Mouse (Mus musculus): ENCODE measurements at regions not wholly inside any gene's neighbourhood (a gene's known extent, or its start where the extent isn't known, plus 50 kb on each side); places are given as distances from the start of the nearest gene placed in this dataset.
"Not testable (repeated sequence)": the region's sequence is repeated elsewhere in the genome, so short reads cannot be mapped to it uniquely, and the experiment has no call there.

- DNase-seq (ENCODE audit: low read depth, low spot score): no peak
Observed at GRCm38 (mm10) chr5:102123285-102123684, 53.6 kb upstream of the Wdfy3 start.

GRCm38 (mm10) chr5:102126737-102127136 lies 57.0 kb upstream of the Wdfy3 start:
- peak; percentile 55 for DNase-seq (ENCODE audit: low read depth, low spot score)

GRCm38 (mm10) chr5:102147991-102148390 lies 78.3 kb upstream of the Wdfy3 start:
- DNase-seq (ENCODE audit: low read depth, low spot score): peak; percentile 38

GRCm38 (mm10) chr5:102149481-102150129 lies 79.9 kb upstream of the Wdfy3 start:
- peak; percentile 86 for DNase-seq (ENCODE audit: low read depth, low spot score)

GRCm38 (mm10) chr5:102159621-102160020 lies 89.9 kb upstream of the Wdfy3 start:
- peak; percentile 70 for DNase-seq (ENCODE audit: low read depth, low spot score)

- DNase-seq (ENCODE audit: low read depth, low spot score): no peak
Observed at GRCm38 (mm10) chr5:102167981-102168380, 98.3 kb upstream of the Wdfy3 start.

GRCm38 (mm10) chr5:102171808-102172207 lies 102.1 kb upstream of the Wdfy3 start:
- no peak for DNase-seq (ENCODE audit: low read depth, low spot score)

GRCm38 (mm10) chr5:102180250-102180649 lies 110.5 kb upstream of the Wdfy3 start:
- no peak for DNase-seq (ENCODE audit: low read depth, low spot score)

GRCm38 (mm10) chr5:102188951-102189350 lies 119.2 kb upstream of the Wdfy3 start:
- not testable (repeated sequence) for DNase-seq (ENCODE audit: low read depth, low spot score)

GRCm38 (mm10) chr5:102206456-102206855 lies 136.7 kb upstream of the Wdfy3 start:
- no peak for DNase-seq (ENCODE audit: low read depth, low spot score)

GRCm38 (mm10) chr5:102206953-102207352 lies 137.2 kb upstream of the Wdfy3 start:
- peak; percentile 85 for DNase-seq (ENCODE audit: low read depth, low spot score)

GRCm38 (mm10) chr5:102213145-102213544 lies 143.4 kb upstream of the Wdfy3 start:
- peak; percentile 80 for DNase-seq (ENCODE audit: low read depth, low spot score)

- DNase-seq (ENCODE audit: low read depth, low spot score): no peak
Observed at GRCm38 (mm10) chr5:102227131-102227530, 157.4 kb upstream of the Wdfy3 start.

- no peak for DNase-seq (ENCODE audit: low read depth, low spot score)
Observed at GRCm38 (mm10) chr5:102242614-102243013, 172.9 kb upstream of the Wdfy3 start.

- no peak for DNase-seq (ENCODE audit: low read depth, low spot score)
Observed at GRCm38 (mm10) chr5:102244706-102245105, 175.0 kb upstream of the Wdfy3 start.

GRCm38 (mm10) chr5:102248747-102249146 lies 179.0 kb upstream of the Wdfy3 start:
- no peak for DNase-seq (ENCODE audit: low read depth, low spot score)

GRCm38 (mm10) chr5:102251076-102251475 lies 181.4 kb upstream of the Wdfy3 start:
- no peak for DNase-seq (ENCODE audit: low read depth, low spot score)

GRCm38 (mm10) chr5:102253786-102254185 lies 184.1 kb upstream of the Wdfy3 start:
- DNase-seq (ENCODE audit: low read depth, low spot score): no peak

- DNase-seq (ENCODE audit: low read depth, low spot score): no peak
Observed at GRCm38 (mm10) chr5:102257104-102257503, 187.4 kb upstream of the Wdfy3 start.

GRCm38 (mm10) chr5:102261621-102262020 lies 191.9 kb upstream of the Wdfy3 start:
- DNase-seq (ENCODE audit: low read depth, low spot score): no peak

GRCm38 (mm10) chr5:102266451-102266850 lies 196.7 kb upstream of the Wdfy3 start:
- no peak for DNase-seq (ENCODE audit: low read depth, low spot score)

- DNase-seq (ENCODE audit: low read depth, low spot score): no peak
Observed at GRCm38 (mm10) chr5:102267150-102267549, 197.4 kb upstream of the Wdfy3 start.

- no peak for DNase-seq (ENCODE audit: low read depth, low spot score)
Observed at GRCm38 (mm10) chr5:102269204-102269603, 199.5 kb upstream of the Wdfy3 start.

GRCm38 (mm10) chr5:102275621-102276020 lies 205.6 kb upstream of the Arhgap24 start:
- no peak for DNase-seq (ENCODE audit: low read depth, low spot score)

Data from ES-CJ7 (cell line).